Mouse (Mus musculus) CH12.LX (cell line): ENCODE results near the gene Rpl21. TPM values are rescaled to one million over a fixed set of nuclear protein-coding genes. Genes with fewer than 3 reads are reported as not detected.

Experiments used
- DNase-seq: peaks from one replicate; pipeline ENCODE4 v3.0.0-alpha.2; 2013; ENCODE audit errors: extremely low read depth
- H3K27ac ChIP-seq: 2 replicates; pipeline ENCODE4 v1.5.1; 2012; ENCODE audit warnings: low read depth, mild to moderate bottlenecking, control low read depth, moderate library complexity; ENCODE audit not compliant: insufficient read depth
- H3K27me3 ChIP-seq: replicated peaks from 2 replicates; pipeline ENCODE3; 2012; ENCODE audit warnings: inconsistent platforms
- H3K36me3 ChIP-seq, 2 experiments: replicated peaks in 1 of 2; 2 replicates each; pipeline versions ENCODE3 to v1.6.1; 2012; ENCODE audit warnings: inconsistent platforms in 1 of 2, low read length in 1 of 2, mild to moderate bottlenecking in 1 of 2, mixed read lengths in 1 of 2, moderate library complexity in 1 of 2; ENCODE audit not compliant: control insufficient read depth in 1 of 2, insufficient read depth in 1 of 2
- H3K4me1 ChIP-seq, 2 experiments: 2 replicates each; pipeline ENCODE4 v1.6.1; 2012; ENCODE audit warnings: inconsistent platforms in 1 of 2, moderate library complexity in 1 of 2; ENCODE audit not compliant: insufficient read depth in 2 of 2, control insufficient read depth in 1 of 2
- H3K4me2 ChIP-seq: 2 replicates; pipeline ENCODE4 v1.6.1; 2012; ENCODE audit warnings: low read depth, mild to moderate bottlenecking, control low read depth; ENCODE audit not compliant: poor library complexity, insufficient read depth, severe bottlenecking
- H3K4me3 ChIP-seq, 3 experiments: fragments of 150-350 bp in 1 of 3; sonication (generic) in 1 of 3; replicated peaks in 1 of 3; 2 replicates each; pipeline versions ENCODE3 to v1.5.1; 2011 to 2012; ENCODE audit warnings: low read depth in 2 of 3, low read length in 2 of 3, mild to moderate bottlenecking in 2 of 3, moderate library complexity in 2 of 3, control low read depth in 1 of 3, improper control_type of control experiment in 1 of 3, inconsistent platforms in 1 of 3, mixed read lengths in 1 of 3; ENCODE audit not compliant: poor library complexity in 1 of 3
- H3K79me2 ChIP-seq: replicated peaks from 2 replicates; pipeline ENCODE4 v1.6.1; 2012; ENCODE audit warnings: mild to moderate bottlenecking, moderate library complexity; ENCODE audit not compliant: control insufficient read depth, poor library complexity, insufficient read depth, severe bottlenecking; ENCODE audit errors: extremely low read depth
- H3K9ac ChIP-seq: 2 replicates; pipeline ENCODE4 v1.6.1; 2012; ENCODE audit warnings: low read depth, mild to moderate bottlenecking, control low read depth, moderate library complexity; ENCODE audit not compliant: insufficient read depth
- H3K9me3 ChIP-seq: replicated peaks from 2 replicates; pipeline ENCODE3; 2012; ENCODE audit warnings: low read length, inconsistent platforms, mixed read lengths
- CHD1 ChIP-seq: IDR thresholded peaks from 2 replicates; pipeline ENCODE4 v1.6.1; 2012; ENCODE audit warnings: low read depth, low read length, improper control_type of control experiment, inconsistent platforms
- CTCF ChIP-seq, 2 experiments: IDR thresholded peaks in 1 of 2; conservative IDR thresholded peaks in 1 of 2; 2 replicates each; pipeline ENCODE4 v1.5.1; 2011 to 2012; ENCODE audit warnings: low read depth in 2 of 2, low read length in 2 of 2, improper control_type of control experiment in 1 of 2, inconsistent platforms in 1 of 2, mild to moderate bottlenecking in 1 of 2, moderate library complexity in 1 of 2
- ELF1 ChIP-seq: IDR thresholded peaks from 2 replicates; pipeline ENCODE4 v1.6.1; 2014; ENCODE audit warnings: low read depth, mild to moderate bottlenecking, inconsistent platforms, low read length, improper control_type of control experiment
- EP300 ChIP-seq: IDR thresholded peaks from 2 replicates; pipeline ENCODE4 v1.6.1; 2011; ENCODE audit warnings: low read length, improper control_type of control experiment
- HCFC1 ChIP-seq: IDR thresholded peaks from 2 replicates; pipeline ENCODE4 v1.6.1; 2012; ENCODE audit warnings: low read depth, mild to moderate bottlenecking, inconsistent platforms, low read length, improper control_type of control experiment
- JUN ChIP-seq: IDR thresholded peaks from 2 replicates; pipeline ENCODE4 v1.6.1; 2011; ENCODE audit warnings: low read depth, mild to moderate bottlenecking, low read length, improper control_type of control experiment, moderate library complexity; ENCODE audit not compliant: insufficient read depth
- JUND ChIP-seq: conservative IDR thresholded peaks from 2 replicates; pipeline ENCODE4 v1.6.1; 2011; ENCODE audit warnings: low read depth, low read length, improper control_type of control experiment
- KAT2A ChIP-seq: IDR thresholded peaks from 2 replicates; pipeline ENCODE4 v1.6.1; 2012; ENCODE audit warnings: low read length, improper control_type of control experiment, inconsistent platforms; ENCODE audit not compliant: insufficient replicate concordance
- MAFK ChIP-seq: IDR thresholded peaks from 2 replicates; pipeline ENCODE4 v1.6.1; 2011; ENCODE audit warnings: low read length, improper control_type of control experiment; ENCODE audit not compliant: insufficient replicate concordance
- MAX ChIP-seq: IDR thresholded peaks from 2 replicates; pipeline ENCODE4 v1.6.1; 2011; ENCODE audit warnings: low read length, improper control_type of control experiment
- MEF2A ChIP-seq: IDR thresholded peaks from 2 replicates; pipeline ENCODE4 v1.6.1; 2014; ENCODE audit warnings: low read depth, mild to moderate bottlenecking, inconsistent platforms, low read length, improper control_type of control experiment, borderline replicate concordance
- MXI1 ChIP-seq: IDR thresholded peaks from 2 replicates; pipeline ENCODE4 v1.6.1; 2011; ENCODE audit warnings: mild to moderate bottlenecking, low read depth, low read length, improper control_type of control experiment
- MYC ChIP-seq: IDR thresholded peaks from 2 replicates; pipeline ENCODE4 v1.6.1; 2011; ENCODE audit warnings: low read depth, mild to moderate bottlenecking, improper control_type of control experiment, low read length
- NELFE ChIP-seq: IDR thresholded peaks from 2 replicates; pipeline ENCODE4 v1.6.1; 2011; ENCODE audit warnings: low read depth, low read length, improper control_type of control experiment
- RCOR1 ChIP-seq: conservative IDR thresholded peaks from 2 replicates; pipeline ENCODE4 v1.6.1; 2012; ENCODE audit warnings: low read depth, mild to moderate bottlenecking, inconsistent platforms, low read length, improper control_type of control experiment
- SMC3 ChIP-seq: IDR thresholded peaks from 2 replicates; pipeline ENCODE4 v1.6.1; 2011; ENCODE audit warnings: low read depth, low read length, improper control_type of control experiment
- TBP ChIP-seq: conservative IDR thresholded peaks from 2 replicates; pipeline ENCODE4 v1.6.1; 2011; ENCODE audit warnings: low read depth, low read length, improper control_type of control experiment
- USF1 ChIP-seq: IDR thresholded peaks from 2 replicates; pipeline ENCODE4 v1.6.1; 2014; ENCODE audit warnings: low read depth, mild to moderate bottlenecking, inconsistent platforms, low read length, improper control_type of control experiment
- USF2 ChIP-seq: conservative IDR thresholded peaks from 2 replicates; pipeline ENCODE4 v1.6.1; 2011; ENCODE audit warnings: low read depth, low read length, improper control_type of control experiment
- ZC3H11A ChIP-seq: IDR thresholded peaks from 2 replicates; pipeline ENCODE4 v1.6.1; 2012; ENCODE audit warnings: low read depth, mild to moderate bottlenecking, inconsistent platforms, low read length, improper control_type of control experiment
- ZMIZ1 ChIP-seq: IDR thresholded peaks from 2 replicates; pipeline ENCODE4 v1.6.1; 2012; ENCODE audit warnings: low read depth, mild to moderate bottlenecking, inconsistent platforms, low read length, improper control_type of control experiment
- dilution Hi-C: fragments of 300-500 bp; cut with MboI; formaldehyde crosslinking; loops from 2 replicates; pipeline ENCODE4 v1.14.3; 2020; ENCODE audit warnings: low sequenced_read_pairs; ENCODE audit not compliant: extremely low pct_unique_long_range_greater_than_20kb, extremely low pct_ligation_motif_present
- in situ Hi-C: fragments of 300-500 bp; cut with MboI; formaldehyde crosslinking; loops from 3 replicates; pipeline ENCODE4 v1.14.3; 2019; ENCODE audit warnings: low sequenced_read_pairs, low pct_ligation_motif_present, low pct_unique_long_range_greater_than_20kb, mixed read lengths
- polyA plus RNA-seq: library from polyadenylated mRNA; unstranded; fragments of >175 nt; gene quantifications from 2 replicates; pipeline ENCODE4 v1.2.1, GENCODE M21; 2012; ENCODE audit warnings: low read depth; ENCODE audit not compliant: insufficient read length
- total RNA-seq, 2 experiments: library from RNA; depleted of rRNA; stranded (reverse); fragments of 300-350 nt in 1 of 2; fragments of >200 nt in 1 of 2; gene quantifications; 2 replicates each; pipeline ENCODE4 v1.2.3; 2012 to 2014

Gene Rpl21
- total and polyA plus RNA-seq, 3 experiments = 300 to 1,240 (median 716) TPM

GRCm38 (mm10) chr5:146813421-146813820 lies 19.3 kb upstream of the Rpl21 start:
- no peaks in the 10 kb centered on the region for H3K79me2 ChIP-seq
- in situ Hi-C loops = no loop called here
- no peak overlapping the region for H3K9ac ChIP-seq
- H3K4me3 ChIP-seq = no peak overlapping the region
- DNase-seq = no peak
- H3K9me3 ChIP-seq = peaks cover 5% of the 10 kb centered on the region
- H3K4me1 ChIP-seq = no peaks in the 10 kb centered on the region
- no peak overlapping the region for H3K27ac ChIP-seq
- no peak overlapping the region for H3K4me2 ChIP-seq
- H3K36me3 ChIP-seq = no peaks in the 10 kb centered on the region
- dilution Hi-C loops = no loop called here
- no peaks in the 10 kb centered on the region for H3K27me3 ChIP-seq
- TF ChIP-seq CTCF (conservative IDR thresholded peaks at IDR 0.05 in 1 of 2, IDR thresholded peaks at IDR 0.05 in 1 of 2; ENCODE audit: low read depth in 2 of 2, low read length in 2 of 2) (peak in 1 of 2 experiments; percentile 12; a peak in 1 of 4 replicates), SMC3 (0 out of 2 replicates have a peak, but pooled peaks have one; percentile 4), CHD1 (no peak)

GRCm38 (mm10) chr5:146815394-146815793 lies 17.3 kb upstream of the Rpl21 start:
- no peaks in the 10 kb centered on the region for H3K27me3 ChIP-seq
- no peak overlapping the region for H3K9ac ChIP-seq
- H3K4me3 ChIP-seq = no peak overlapping the region
- TF ChIP-seq TBP (no peak), HCFC1 (no peak), MXI1 (no peak), JUN (no peak), MAFK (no peak), ZMIZ1 (no peak), USF2 (no peak), SMC3 (no peak), KAT2A (no peak), EP300 (no peak), RCOR1 (no peak), CTCF (conservative IDR thresholded peaks at IDR 0.05 in 1 of 2, IDR thresholded peaks at IDR 0.05 in 1 of 2; ENCODE audit: low read depth in 2 of 2, low read length in 2 of 2) (no peak), NELFE (no peak), MEF2A (no peak), USF1 (no peak), ZC3H11A (no peak), MAX (no peak), ELF1 (no peak), MYC (no peak), JUND (no peak)
- no peak for DNase-seq
- H3K4me1 ChIP-seq = no peaks in the 10 kb centered on the region
- no peak overlapping the region for H3K4me2 ChIP-seq
- H3K9me3 ChIP-seq = peaks cover 5% of the 10 kb centered on the region
- no peaks in the 10 kb centered on the region for H3K79me2 ChIP-seq
- H3K36me3 ChIP-seq = no peaks in the 10 kb centered on the region
- in situ Hi-C loops (no loop called here), dilution Hi-C loops (no loop called here)
- H3K27ac ChIP-seq = no peak overlapping the region
